Mouse (Mus musculus) liver, embryonic 16.5 days (tissue): Measurements from ENCODE around the gene Spast. TPM values are rescaled to one million over a fixed set of nuclear protein-coding genes. Genes with fewer than 3 reads are reported as not detected.

Experiments
- ATAC-seq: fragments of 200-750 bp; cut with Nextera tagmentation; 2 replicates; pipeline ENCODE4 v1.8.0; 2017; ENCODE audit warnings: low read depth, mild to moderate bottlenecking, moderate number of reproducible peaks, moderate library complexity
- H3K27ac ChIP-seq: fragments of 300-500 bp; sonication (generic); 2 replicates; pipeline ENCODE4 v1.5.1; 2014; ENCODE audit warnings: mild to moderate bottlenecking, low read length
- H3K27me3 ChIP-seq: fragments of 300-500 bp; sonication (generic); 2 replicates; pipeline ENCODE4 v1.6.1; 2014; ENCODE audit warnings: low read depth, low read length, mixed read lengths; ENCODE audit not compliant: control insufficient read depth, insufficient read depth
- H3K36me3 ChIP-seq: fragments of 300-500 bp; sonication (generic); 2 replicates; pipeline ENCODE4 v1.6.1; 2014; ENCODE audit warnings: mild to moderate bottlenecking; ENCODE audit not compliant: control insufficient read depth, insufficient read depth
- H3K4me1 ChIP-seq: fragments of 300-500 bp; sonication (generic); 2 replicates; pipeline ENCODE4 v1.6.1; 2014; ENCODE audit warnings: low read depth, low read length, mixed read lengths; ENCODE audit not compliant: control insufficient read depth
- H3K4me2 ChIP-seq: fragments of 300-500 bp; sonication (generic); 2 replicates; pipeline ENCODE4 v1.6.1; 2014; ENCODE audit warnings: low read depth, low read length, mixed read lengths
- H3K4me3 ChIP-seq: fragments of 300-500 bp; sonication (generic); 2 replicates; pipeline ENCODE4 v1.5.1; 2014; ENCODE audit warnings: low read depth, mild to moderate bottlenecking, low read length
- H3K9ac ChIP-seq: fragments of 300-500 bp; sonication (generic); 2 replicates; pipeline ENCODE4 v1.6.1; 2014; ENCODE audit warnings: low read depth, low read length
- H3K9me3 ChIP-seq: fragments of 300-500 bp; sonication (generic); replicated peaks from 2 replicates; pipeline ENCODE4 v1.6.1; 2016; ENCODE audit warnings: low read length; ENCODE audit not compliant: control insufficient read depth
- WGBS: fragments of 180-500 bp; shearing (Covaris S2); extraction: QIAGEN DNeasy Blood & Tissue Kit; methylation state at CpG from one replicate; pipeline ENCODE4 v1.1.7; 2014; ENCODE audit not compliant: insufficient replicate concordance; 5-methylcytosine and 5-hydroxymethylcytosine counted together
- polyA plus RNA-seq: library from polyadenylated mRNA; unstranded; fragments of >200 nt; fragmentation: Nextera tagmentation; extraction: Ambion mirVana; gene quantifications from 2 replicates; pipeline ENCODE4 v1.2.1, GENCODE M21; 2015

Gene Spast
- polyA plus RNA-seq: 4.2 and 4.3 TPM in 2 replicates

- H3K27ac ChIP-seq: peak within 1 kb of the TSS; percentile 93
- WGBS: under 1% methylated on average over 68 of the region's 90 CpGs
- H3K9ac ChIP-seq: peak within 1 kb of the TSS; percentile 98
- H3K4me1 ChIP-seq: peaks cover 29% of the 10 kb centered on the region
- peak; percentile 84 for ATAC-seq
- H3K36me3 ChIP-seq: no peaks in the 10 kb centered on the region
- peak within 1 kb of the TSS; percentile 75 for H3K4me2 ChIP-seq
- peak within 1 kb of the TSS; percentile 94 for H3K4me3 ChIP-seq
- no peaks in the 10 kb centered on the region for H3K9me3 ChIP-seq
- H3K27me3 ChIP-seq: no peaks in the 10 kb centered on the region
Measured at GRCm38 (mm10) chr17:74338937-74339804, at the start of gene Spast. Gene Spast, plus strand, starts transcription at chr17:74338987.

- H3K36me3 ChIP-seq: peaks cover 8% of the 10 kb centered on the region; the same call in 1 of the 2 replicates
- peaks cover 47% of the 10 kb centered on the region for H3K4me1 ChIP-seq
- peak overlapping the region; percentile 79 for H3K4me2 ChIP-seq
- H3K27ac ChIP-seq: peak overlapping the region; percentile 75
- no peaks in the 10 kb centered on the region for H3K27me3 ChIP-seq
- peak overlapping the region; percentile 26 for H3K4me3 ChIP-seq
- H3K9ac ChIP-seq: no peak overlapping the region
- WGBS: 44% methylated on average over 3 of the region's 3 CpGs
- H3K9me3 ChIP-seq: no peaks in the 10 kb centered on the region
- no peak for ATAC-seq
Measured at GRCm38 (mm10) chr17:74290198-74290597, 48.6 kb upstream of the Spast start.

- peak overlapping the region; percentile 37 for H3K4me3 ChIP-seq
- ATAC-seq: no peak
- peak overlapping the region; percentile 79 for H3K4me2 ChIP-seq
- H3K36me3 ChIP-seq: peaks cover 8% of the 10 kb centered on the region; the same call in 1 of the 2 replicates
- no peaks in the 10 kb centered on the region for H3K9me3 ChIP-seq
- peaks cover 47% of the 10 kb centered on the region for H3K4me1 ChIP-seq
- H3K27ac ChIP-seq: peak overlapping the region; percentile 75
- H3K27me3 ChIP-seq: no peaks in the 10 kb centered on the region
- peak overlapping the region; percentile 41 for H3K9ac ChIP-seq
Measured at GRCm38 (mm10) chr17:74290869-74291268, 47.9 kb upstream of the Spast start.

- H3K36me3 ChIP-seq: peaks cover 8% of the 10 kb centered on the region; the same call in 1 of the 2 replicates
- peak overlapping the region; percentile 79 for H3K4me2 ChIP-seq
- no peaks in the 10 kb centered on the region for H3K9me3 ChIP-seq
- H3K9ac ChIP-seq: peak overlapping the region; percentile 53
- H3K4me3 ChIP-seq: peak overlapping the region; percentile 50
- H3K27me3 ChIP-seq: no peaks in the 10 kb centered on the region
- peak overlapping the region; percentile 83 for H3K27ac ChIP-seq
- H3K4me1 ChIP-seq: peaks cover 45% of the 10 kb centered on the region
- WGBS: 46% methylated on average over 4 of the region's 4 CpGs
- no peak for ATAC-seq
Measured at GRCm38 (mm10) chr17:74291640-74292361, 47.0 kb upstream of the Spast start.

GRCm38 (mm10) chr17:74293687-74294425 is 44.9 kb upstream of the Spast start:
- no peak for ATAC-seq
- WGBS: 1% methylated on average over 18 of the region's 18 CpGs
- Histone ChIP-seq H3K9me3 (no peaks in the 10 kb centered on the region), H3K4me1 (peaks cover 36% of the 10 kb centered on the region), H3K36me3 (peaks cover 2% of the 10 kb centered on the region; the same call in 1 of the 2 replicates), H3K27me3 (no peaks in the 10 kb centered on the region), H3K4me3 (peak overlapping the region; percentile 99), H3K27ac (peak overlapping the region; percentile 95), H3K9ac (peak overlapping the region; percentile 99), H3K4me2 (peak overlapping the region; percentile 79)

- ATAC-seq: peak; percentile 89
- Histone ChIP-seq H3K27me3 (no peaks in the 10 kb centered on the region), H3K36me3 (peaks cover 4% of the 10 kb centered on the region; the same call in 1 of the 2 replicates), H3K27ac (peak overlapping the region; percentile 95), H3K4me1 (peaks cover 32% of the 10 kb centered on the region), H3K9me3 (no peaks in the 10 kb centered on the region), H3K4me3 (peak overlapping the region; percentile 99), H3K9ac (peak overlapping the region; percentile 99), H3K4me2 (peak overlapping the region; percentile 79)
- WGBS: 0% methylated on average over 76 of the region's 80 CpGs
Measured at GRCm38 (mm10) chr17:74294426-74295025, 44.3 kb upstream of the Spast start.

GRCm38 (mm10) chr17:74295026-74295970 is 43.5 kb upstream of the Spast start, which contains the start of gene Memo1:
Gene Memo1, minus strand, starts transcription at chr17:74295521.
- peak; percentile 85 for ATAC-seq
- Histone ChIP-seq H3K4me2 (peak within 1 kb of the TSS; percentile 99), H3K27me3 (no peaks in the 10 kb centered on the region), H3K4me1 (peaks cover 24% of the 10 kb centered on the region), H3K9me3 (no peaks in the 10 kb centered on the region), H3K4me3 (peak within 1 kb of the TSS; percentile 99), H3K27ac (peak within 1 kb of the TSS; percentile 95), H3K9ac (peak within 1 kb of the TSS; percentile 99), H3K36me3 (peaks cover 6% of the 10 kb centered on the region; the same call in 1 of the 2 replicates)
- WGBS: 0% methylated on average over 46 of the region's 110 CpGs
